Mouse (Mus musculus): ENCODE measurements around the gene Adgrl2.

Gene Adgrl2

GRCm38 (mm10) chr3:148990531-148991003 lies at the start of gene Adgrl2:
Gene Adgrl2 (minus strand): TSS chr3:148990555.
- no peak for DNase-seq (ENCODE audit: low spot score in 2 of 2)

GRCm38 (mm10) chr3:149038771-149039170 lies 48.4 kb upstream of the Adgrl2 start:
- DNase-seq (ENCODE audit: low spot score in 2 of 2) = no peak

- no peak for DNase-seq (ENCODE audit: low spot score in 2 of 2)
Measured at GRCm38 (mm10) chr3:149019925-149020324, 29.6 kb upstream of the Adgrl2 start.

GRCm38 (mm10) chr3:149009311-149009710 lies 19.0 kb upstream of the Adgrl2 start:
- no peak for DNase-seq (ENCODE audit: low spot score in 2 of 2)

GRCm38 (mm10) chr3:149008634-149009023 lies 18.3 kb upstream of the Adgrl2 start:
- no peak for DNase-seq (ENCODE audit: low spot score in 2 of 2)

GRCm38 (mm10) chr3:149007860-149008633 lies 17.7 kb upstream of the Adgrl2 start:
- DNase-seq (ENCODE audit: low spot score in 2 of 2) = no peak

GRCm38 (mm10) chr3:149001364-149001763 lies 11.0 kb upstream of the Adgrl2 start:
- no peak for DNase-seq (ENCODE audit: low spot score in 2 of 2)

- DNase-seq (ENCODE audit: low spot score in 2 of 2) = no peak
Measured at GRCm38 (mm10) chr3:148998661-148999060, 8.3 kb upstream of the Adgrl2 start.

GRCm38 (mm10) chr3:148991056-148991455 lies 701 bp upstream of the Adgrl2 start:
- no peak for DNase-seq (ENCODE audit: low spot score in 2 of 2)

- peak; percentile 32 to 51 for DNase-seq (ENCODE audit: low spot score in 2 of 2)
Measured at GRCm38 (mm10) chr3:148989818-148990530, 381 bp downstream of the Adgrl2 start.

GRCm38 (mm10) chr3:148988996-148989817 lies 1.1 kb downstream of the Adgrl2 start:
- DNase-seq (ENCODE audit: low spot score in 2 of 2) = peak; percentile 52 to 75

GRCm38 (mm10) chr3:148988293-148988995 lies 1.9 kb downstream of the Adgrl2 start:
- DNase-seq (ENCODE audit: low spot score in 2 of 2) = peak; percentile 27 to 38

- peak; percentile 45 to 77 for DNase-seq (ENCODE audit: low spot score in 2 of 2)
Measured at GRCm38 (mm10) chr3:148987591-148988292, 2.6 kb downstream of the Adgrl2 start.

GRCm38 (mm10) chr3:148986894-148987590 lies 3.3 kb downstream of the Adgrl2 start:
- no peak for DNase-seq (ENCODE audit: low spot score in 2 of 2)

- no peak for DNase-seq (ENCODE audit: low spot score in 2 of 2)
Measured at GRCm38 (mm10) chr3:148986296-148986893, 4.0 kb downstream of the Adgrl2 start.

GRCm38 (mm10) chr3:148984326-148984725 lies 6.0 kb downstream of the Adgrl2 start:
- no peak for DNase-seq (ENCODE audit: low spot score in 2 of 2)

- no peak for DNase-seq (ENCODE audit: low spot score in 2 of 2)
Measured at GRCm38 (mm10) chr3:148982370-148982769, 8.0 kb downstream of the Adgrl2 start.

GRCm38 (mm10) chr3:148981776-148982175 lies 8.6 kb downstream of the Adgrl2 start:
- DNase-seq (ENCODE audit: low spot score in 2 of 2) = no peak

GRCm38 (mm10) chr3:148978541-148978940 lies 11.8 kb downstream of the Adgrl2 start:
- DNase-seq (ENCODE audit: low spot score in 2 of 2) = no peak

GRCm38 (mm10) chr3:148977838-148978237 lies 12.5 kb downstream of the Adgrl2 start:
- no peak for DNase-seq (ENCODE audit: low spot score in 2 of 2)

All from cerebellum, postnatal 4 days (tissue).